Mouse (Mus musculus) forebrain, embryonic 14.5 days (tissue): ENCODE data around the gene Tet3. TPM values are rescaled to one million over a fixed set of nuclear protein-coding genes. Genes with fewer than 3 reads are reported as not detected.

Source experiments
- ATAC-seq: fragments of 200-750 bp; cut with Nextera tagmentation; 2 replicates; pipeline ENCODE4 v1.8.0; 2017; ENCODE audit warnings: mild to moderate bottlenecking, moderate library complexity
- DNase-seq: peaks from one replicate; pipeline ENCODE4 v3.0.0-alpha.2; 2015; ENCODE audit warnings: low spot score
- H3K27ac ChIP-seq: fragments of 300-500 bp; sonication (generic); 2 replicates; pipeline ENCODE4 v1.5.1; 2014; ENCODE audit warnings: low read depth, mild to moderate bottlenecking, control low read depth, low read length, moderate library complexity
- H3K27me3 ChIP-seq: fragments of 300-500 bp; sonication (generic); replicated peaks from 2 replicates; pipeline ENCODE4 v1.6.1; 2014; ENCODE audit warnings: low read length, control low read depth, mixed read lengths; ENCODE audit not compliant: control insufficient read depth, insufficient read depth
- H3K36me3 ChIP-seq: fragments of 300-500 bp; sonication (generic); 2 replicates; pipeline ENCODE4 v1.6.1; 2014; ENCODE audit warnings: low read length, control low read depth; ENCODE audit not compliant: control insufficient read depth, insufficient read depth
- H3K4me1 ChIP-seq: fragments of 300-500 bp; sonication (generic); 2 replicates; pipeline ENCODE4 v1.6.1; 2014; ENCODE audit warnings: antibody characterized with exemption, low read length, control low read depth; ENCODE audit not compliant: control insufficient read depth, insufficient read depth
- H3K4me2 ChIP-seq: fragments of 300-500 bp; sonication (generic); 2 replicates; pipeline ENCODE4 v1.6.1; 2014; ENCODE audit warnings: mild to moderate bottlenecking, control low read depth, low read length
- H3K4me3 ChIP-seq: fragments of 300-500 bp; sonication (generic); 2 replicates; pipeline ENCODE4 v1.5.1; 2014; ENCODE audit warnings: low read depth, low read length, control low read depth
- H3K9ac ChIP-seq: fragments of 300-500 bp; sonication (generic); 2 replicates; pipeline ENCODE4 v1.6.1; 2014; ENCODE audit warnings: mild to moderate bottlenecking, low read length, control low read depth, moderate library complexity
- H3K9me3 ChIP-seq: fragments of 300-500 bp; sonication (generic); replicated peaks from 2 replicates; pipeline ENCODE4 v1.6.1; 2016; ENCODE audit warnings: low read length, control low read depth, mixed read lengths; ENCODE audit not compliant: control insufficient read depth
- WGBS: fragments of 180-500 bp; shearing (Covaris S2); extraction: QIAGEN DNeasy Blood & Tissue Kit; methylation state at CpG from one replicate; pipeline ENCODE4 v1.1.7; 2014; 5-methylcytosine and 5-hydroxymethylcytosine counted together
- polyA plus RNA-seq: library from polyadenylated mRNA; unstranded; fragments of >200 nt; fragmentation: Nextera tagmentation; extraction: Ambion mirVana; gene quantifications from 2 replicates; pipeline ENCODE4 v1.2.1, GENCODE M21; 2014

Tet3 gene
- polyA plus RNA-seq, 1 experiment from 2014 or later: 34.9 TPM

- peaks cover 46% of the 10 kb centered on the region for H3K4me1 ChIP-seq
- DNase-seq: no peak
- H3K9ac ChIP-seq: no peak overlapping the region
- 89% methylated on average over 3 of the region's 3 CpGs for WGBS
- H3K4me3 ChIP-seq: no peak overlapping the region
- H3K27me3 ChIP-seq: no peaks in the 10 kb centered on the region
- H3K36me3 ChIP-seq: peaks cover 19% of the 10 kb centered on the region
- no peak overlapping the region for H3K4me2 ChIP-seq
- no peak for ATAC-seq
- H3K27ac ChIP-seq: peak overlapping the region; percentile 27; the same call in 1 of the 2 replicates
- H3K9me3 ChIP-seq: no peaks in the 10 kb centered on the region
Observed at GRCm38 (mm10) chr6:83426576-83426975, 32.3 kb downstream of the Tet3 start.

GRCm38 (mm10) chr6:83424053-83424404 is 34.9 kb downstream of the Tet3 start:
- H3K4me2 ChIP-seq: no peak overlapping the region
- ATAC-seq (no peak), DNase-seq (no peak)
- peaks cover 15% of the 10 kb centered on the region; the same call in 1 of the 2 replicates for H3K36me3 ChIP-seq
- no peak overlapping the region for H3K9ac ChIP-seq
- H3K4me1 ChIP-seq: peaks cover 56% of the 10 kb centered on the region
- no peak overlapping the region for H3K4me3 ChIP-seq
- 68% methylated on average over 4 of the region's 4 CpGs for WGBS
- no peaks in the 10 kb centered on the region for H3K9me3 ChIP-seq
- no peaks in the 10 kb centered on the region for H3K27me3 ChIP-seq
- peak overlapping the region; percentile 21; the same call in 1 of the 2 replicates for H3K27ac ChIP-seq

- no peaks in the 10 kb centered on the region for H3K9me3 ChIP-seq
- no peak overlapping the region for H3K9ac ChIP-seq
- H3K27me3 ChIP-seq: no peaks in the 10 kb centered on the region
- DNase-seq: peak; percentile 61
- H3K36me3 ChIP-seq: peaks cover 15% of the 10 kb centered on the region; the same call in 1 of the 2 replicates
- peaks cover 56% of the 10 kb centered on the region for H3K4me1 ChIP-seq
- peak; percentile 35 for ATAC-seq
- no peak overlapping the region for H3K4me3 ChIP-seq
- no peak overlapping the region for H3K4me2 ChIP-seq
- WGBS: 37% methylated on average over 8 of the region's 8 CpGs
- no peak overlapping the region for H3K27ac ChIP-seq
Observed at GRCm38 (mm10) chr6:83423400-83424052, 35.4 kb downstream of the Tet3 start.

- ATAC-seq (no peak), DNase-seq (no peak)
- Histone ChIP-seq H3K4me1 (peaks cover 50% of the 10 kb centered on the region), H3K36me3 (peaks cover 12% of the 10 kb centered on the region; the same call in 1 of the 2 replicates), H3K27ac (no peak overlapping the region), H3K9me3 (no peaks in the 10 kb centered on the region), H3K9ac (0 out of 2 replicates have a peak overlapping the region, but pooled peaks have one; percentile 1), H3K4me2 (no peak overlapping the region), H3K4me3 (no peak overlapping the region), H3K27me3 (no peaks in the 10 kb centered on the region)
- WGBS: 11% methylated on average over 11 of the region's 11 CpGs
Observed at GRCm38 (mm10) chr6:83421866-83422649, 36.8 kb downstream of the Tet3 start.

GRCm38 (mm10) chr6:83419516-83419915 is 39.4 kb downstream of the Tet3 start:
- H3K27ac ChIP-seq: no peak overlapping the region
- no peaks in the 10 kb centered on the region for H3K36me3 ChIP-seq
- H3K27me3 ChIP-seq: no peaks in the 10 kb centered on the region
- no peaks in the 10 kb centered on the region for H3K9me3 ChIP-seq
- no peak overlapping the region for H3K4me2 ChIP-seq
- ATAC-seq: no peak
- WGBS: 80% methylated on average over 3 of the region's 3 CpGs
- H3K4me3 ChIP-seq: no peak overlapping the region
- peaks cover 46% of the 10 kb centered on the region for H3K4me1 ChIP-seq
- DNase-seq: no peak
- H3K9ac ChIP-seq: no peak overlapping the region

GRCm38 (mm10) chr6:83417531-83417930 is 41.4 kb downstream of the Tet3 start:
- DNase-seq (no peak), ATAC-seq (no peak)
- H3K36me3 ChIP-seq: no peaks in the 10 kb centered on the region
- H3K27ac ChIP-seq: no peak overlapping the region
- WGBS: 78% methylated on average over 3 of the region's 3 CpGs
- peaks cover 48% of the 10 kb centered on the region for H3K4me1 ChIP-seq
- H3K4me3 ChIP-seq: no peak overlapping the region
- H3K4me2 ChIP-seq: no peak overlapping the region
- H3K9me3 ChIP-seq: no peaks in the 10 kb centered on the region
- no peaks in the 10 kb centered on the region for H3K27me3 ChIP-seq
- H3K9ac ChIP-seq: no peak overlapping the region

GRCm38 (mm10) chr6:83417104-83417502 is 41.8 kb downstream of the Tet3 start:
- ATAC-seq (no peak), DNase-seq (no peak)
- H3K36me3 ChIP-seq: no peaks in the 10 kb centered on the region
- no peak overlapping the region for H3K4me3 ChIP-seq
- peaks cover 52% of the 10 kb centered on the region for H3K4me1 ChIP-seq
- no peak overlapping the region for H3K27ac ChIP-seq
- 85% methylated on average over 2 of the region's 2 CpGs for WGBS
- H3K9ac ChIP-seq: no peak overlapping the region
- H3K9me3 ChIP-seq: no peaks in the 10 kb centered on the region
- no peaks in the 10 kb centered on the region for H3K27me3 ChIP-seq
- H3K4me2 ChIP-seq: no peak overlapping the region

GRCm38 (mm10) chr6:83416261-83417103 is 42.4 kb downstream of the Tet3 start:
- peaks cover 48% of the 10 kb centered on the region for H3K4me1 ChIP-seq
- no peaks in the 10 kb centered on the region for H3K36me3 ChIP-seq
- DNase-seq (peak; percentile 46), ATAC-seq (no peak)
- no peaks in the 10 kb centered on the region for H3K27me3 ChIP-seq
- no peak overlapping the region for H3K9ac ChIP-seq
- H3K4me2 ChIP-seq: no peak overlapping the region
- no peaks in the 10 kb centered on the region for H3K9me3 ChIP-seq
- no peak overlapping the region for H3K4me3 ChIP-seq
- no peak overlapping the region for H3K27ac ChIP-seq
- 86% methylated on average over 3 of the region's 3 CpGs for WGBS
